Mouse (Mus musculus): Measurements from ENCODE around the gene Tmc7.

Tmc7 gene

DNA sequence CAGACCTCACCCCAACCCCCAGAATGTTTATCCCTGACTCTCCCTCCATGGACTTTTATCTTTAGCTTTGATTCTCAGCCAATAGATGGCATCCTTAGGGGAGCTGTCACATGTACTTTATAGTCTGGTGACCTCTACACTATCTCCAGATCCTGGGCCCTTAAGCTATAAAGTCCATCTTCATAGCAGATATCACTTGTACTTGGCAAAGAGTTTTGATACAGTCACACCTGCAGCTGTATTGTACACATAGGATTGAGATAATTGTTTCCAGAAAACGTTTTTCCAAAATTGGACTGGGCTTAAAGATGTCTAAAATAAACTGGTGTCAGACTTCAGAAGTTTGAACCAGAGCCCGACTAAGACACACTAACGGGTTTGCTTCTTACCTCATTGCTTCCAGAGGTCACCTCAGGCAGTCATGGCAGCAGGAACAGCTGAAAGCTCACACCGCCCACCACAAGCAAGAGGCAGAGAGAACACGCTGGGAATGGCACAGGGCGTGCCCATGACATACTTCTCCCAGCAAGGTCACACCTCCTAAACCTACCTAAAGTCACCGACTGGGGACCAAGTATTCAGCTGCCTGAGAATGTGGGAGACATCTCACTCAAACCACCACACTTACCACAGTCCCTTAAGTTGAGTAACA is 84.6 kb downstream of the Tmc7 start:
- no peak for DNase-seq (ENCODE audit: low read depth)

DNA sequence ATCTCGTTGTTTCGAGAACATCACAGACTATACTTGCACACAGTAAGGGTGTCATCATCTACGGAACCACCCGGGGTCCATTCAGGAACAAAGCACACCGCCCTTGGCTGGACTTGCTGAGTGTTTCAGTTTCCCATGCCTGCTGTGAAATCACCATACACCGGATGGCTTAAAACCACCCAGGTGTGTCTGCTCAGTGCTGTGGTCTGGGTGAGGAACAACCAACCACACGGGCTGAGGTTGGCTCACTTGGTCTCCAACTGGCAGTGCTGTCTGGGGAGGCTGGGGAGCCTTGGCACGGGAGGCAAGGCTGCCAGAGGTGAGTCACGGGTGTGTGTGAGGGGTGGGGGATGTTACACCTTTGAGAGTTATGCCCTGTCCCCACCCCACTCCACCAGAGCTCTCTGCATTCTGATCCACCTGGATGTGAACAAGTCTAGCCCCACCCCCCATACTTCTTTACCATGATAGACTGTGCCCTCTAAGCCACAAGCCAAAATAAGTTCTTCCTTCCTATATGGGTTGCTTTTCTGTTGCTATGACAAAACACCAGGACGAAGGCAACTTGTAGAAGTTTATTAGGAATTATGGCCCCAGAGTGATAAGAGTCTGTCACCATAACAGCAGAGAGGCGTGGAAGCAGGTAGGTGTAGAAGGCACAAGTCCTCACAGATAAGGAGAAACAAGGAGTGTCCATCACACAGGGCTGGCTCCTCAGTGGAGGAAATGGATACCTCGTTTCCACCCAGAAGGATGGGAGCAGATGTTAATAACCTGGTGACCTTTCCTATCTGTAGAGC is 85.4 kb downstream of the Tmc7 start:
- DNase-seq (ENCODE audit: low read depth): no peak

DNA sequence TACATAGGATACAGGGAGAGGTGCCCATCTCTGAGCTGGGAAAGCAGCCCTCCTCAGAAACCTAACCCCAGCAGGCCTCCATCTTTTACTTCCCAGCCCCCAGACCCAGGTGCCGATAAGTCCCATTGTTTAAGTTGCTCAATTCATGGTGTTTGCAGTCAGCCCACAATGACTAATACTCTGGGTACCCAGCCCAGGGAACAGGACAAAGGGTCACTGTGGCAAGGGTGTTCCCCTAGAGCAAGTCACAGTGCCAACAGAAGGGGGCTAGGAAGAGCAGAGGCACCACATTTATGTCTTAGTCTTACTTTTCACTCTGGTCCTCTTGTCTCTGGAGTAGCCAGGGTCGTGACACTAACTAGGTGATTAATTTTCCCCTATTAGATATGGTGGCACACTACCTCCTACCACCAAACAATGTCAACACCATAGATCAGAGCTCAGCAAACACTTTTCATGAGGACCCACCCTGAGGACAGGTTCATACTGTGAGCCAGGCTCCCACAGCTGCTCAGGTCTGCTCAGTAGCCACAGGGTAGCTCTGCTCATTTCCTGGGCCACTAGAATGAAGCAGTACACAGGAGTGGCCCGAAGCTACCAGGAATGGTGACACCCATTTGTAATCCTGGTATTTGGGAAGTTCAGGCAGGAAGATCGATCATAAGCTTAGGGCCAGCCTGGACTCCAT is 89.5 kb downstream of the Tmc7 start:
- no peak for DNase-seq (ENCODE audit: low read depth)

DNA sequence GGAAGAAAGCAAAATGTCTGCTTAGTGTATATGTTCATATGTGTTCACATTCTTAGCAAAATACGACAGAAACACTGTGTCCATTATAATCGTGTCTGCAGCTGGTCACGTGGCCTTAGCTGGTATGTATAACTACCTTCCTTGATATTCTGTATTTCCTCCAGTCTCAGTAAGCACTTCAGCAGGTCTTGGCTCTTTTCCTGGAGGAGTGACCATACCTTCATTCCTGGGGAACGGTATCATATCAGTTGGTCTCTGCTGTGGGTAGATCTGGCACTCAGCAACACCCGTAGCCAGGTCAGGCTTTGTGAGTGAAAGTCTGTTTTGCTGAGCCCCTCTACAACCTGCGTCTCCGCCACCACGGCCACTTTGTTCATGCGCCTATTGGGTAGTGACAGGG is 90.6 kb downstream of the Tmc7 start:
- no peak for DNase-seq (ENCODE audit: low read depth)

DNA sequence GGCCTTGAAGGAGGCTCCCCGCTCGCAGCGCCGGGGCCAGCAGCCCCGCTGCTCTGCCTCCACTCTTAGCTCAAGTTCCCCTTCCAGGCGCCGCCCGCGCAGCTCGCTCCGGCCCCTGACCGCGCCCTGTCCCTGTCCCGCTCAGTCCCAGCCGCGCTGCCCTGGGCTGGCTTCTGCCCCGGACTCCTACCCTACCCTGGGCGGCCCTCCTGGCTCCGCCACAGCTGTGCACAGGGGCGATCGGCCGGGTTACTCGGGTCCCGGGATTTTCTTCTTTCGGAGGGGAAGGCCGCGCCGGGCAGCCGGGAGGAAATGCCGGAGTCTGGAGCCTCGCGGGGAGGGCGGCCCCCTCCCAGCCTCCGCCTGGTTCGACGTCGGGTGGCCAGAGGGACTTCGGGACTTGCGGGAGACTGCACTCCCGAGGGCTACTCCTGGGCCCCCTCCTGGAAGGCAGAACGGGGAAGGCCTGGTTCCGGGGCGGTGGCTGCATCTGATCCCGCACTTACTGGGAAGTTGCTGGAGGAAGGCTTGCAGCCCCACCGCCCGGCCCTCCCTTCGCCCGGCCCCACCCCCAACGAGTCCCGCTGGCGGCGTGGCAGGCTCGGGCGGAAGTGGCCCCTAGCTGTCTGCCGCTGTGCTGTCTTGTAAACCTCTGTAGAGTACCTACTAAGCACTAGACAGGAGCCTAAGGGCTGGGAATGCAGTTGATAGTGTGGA is 92.9 kb downstream of the Tmc7 start, which contains the start of gene Itpripl2:
Gene Itpripl2 (minus strand): TSS at position 545 of the 717 bp plus-strand sequence.
- no peak for DNase-seq (ENCODE audit: low read depth)

DNA sequence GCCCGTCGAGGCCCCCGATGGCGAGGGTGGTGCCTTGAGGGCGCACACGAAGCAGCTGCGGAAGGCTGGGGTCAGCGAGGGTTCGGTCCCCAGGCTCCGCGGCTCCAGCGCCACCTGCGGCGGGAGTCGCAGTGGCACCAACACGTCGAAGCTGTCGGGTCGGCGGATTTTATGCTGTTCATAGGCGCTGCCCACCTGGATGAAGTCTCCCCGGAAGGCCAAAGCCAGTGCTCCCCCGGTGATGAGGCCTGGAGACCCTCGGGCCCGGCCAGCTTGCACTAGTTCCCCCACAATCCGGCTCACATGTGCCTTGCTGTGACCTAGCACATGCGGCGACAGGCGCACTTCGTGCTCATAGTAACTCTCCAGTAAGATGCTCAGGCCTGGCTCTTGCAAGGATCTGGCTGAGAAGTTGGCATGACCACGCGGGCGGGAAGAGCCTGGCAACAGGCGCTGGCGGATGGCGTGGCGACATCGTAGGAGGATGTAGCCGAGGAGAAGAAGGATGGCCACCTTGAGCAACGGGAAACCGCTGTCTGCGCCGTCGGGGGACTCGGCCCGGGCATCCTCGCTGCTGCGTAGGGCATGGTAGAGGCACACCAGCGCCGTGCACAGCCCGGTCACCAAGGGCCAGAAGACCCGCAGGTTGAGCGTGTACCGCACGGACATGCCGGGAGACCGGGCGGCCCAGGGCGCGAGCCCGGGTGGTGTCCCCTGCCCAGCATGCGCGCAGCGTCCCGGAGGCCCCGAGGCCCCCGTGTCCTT is 93.7 kb downstream of the Tmc7 start:
- no peak for DNase-seq (ENCODE audit: low read depth)

DNA sequence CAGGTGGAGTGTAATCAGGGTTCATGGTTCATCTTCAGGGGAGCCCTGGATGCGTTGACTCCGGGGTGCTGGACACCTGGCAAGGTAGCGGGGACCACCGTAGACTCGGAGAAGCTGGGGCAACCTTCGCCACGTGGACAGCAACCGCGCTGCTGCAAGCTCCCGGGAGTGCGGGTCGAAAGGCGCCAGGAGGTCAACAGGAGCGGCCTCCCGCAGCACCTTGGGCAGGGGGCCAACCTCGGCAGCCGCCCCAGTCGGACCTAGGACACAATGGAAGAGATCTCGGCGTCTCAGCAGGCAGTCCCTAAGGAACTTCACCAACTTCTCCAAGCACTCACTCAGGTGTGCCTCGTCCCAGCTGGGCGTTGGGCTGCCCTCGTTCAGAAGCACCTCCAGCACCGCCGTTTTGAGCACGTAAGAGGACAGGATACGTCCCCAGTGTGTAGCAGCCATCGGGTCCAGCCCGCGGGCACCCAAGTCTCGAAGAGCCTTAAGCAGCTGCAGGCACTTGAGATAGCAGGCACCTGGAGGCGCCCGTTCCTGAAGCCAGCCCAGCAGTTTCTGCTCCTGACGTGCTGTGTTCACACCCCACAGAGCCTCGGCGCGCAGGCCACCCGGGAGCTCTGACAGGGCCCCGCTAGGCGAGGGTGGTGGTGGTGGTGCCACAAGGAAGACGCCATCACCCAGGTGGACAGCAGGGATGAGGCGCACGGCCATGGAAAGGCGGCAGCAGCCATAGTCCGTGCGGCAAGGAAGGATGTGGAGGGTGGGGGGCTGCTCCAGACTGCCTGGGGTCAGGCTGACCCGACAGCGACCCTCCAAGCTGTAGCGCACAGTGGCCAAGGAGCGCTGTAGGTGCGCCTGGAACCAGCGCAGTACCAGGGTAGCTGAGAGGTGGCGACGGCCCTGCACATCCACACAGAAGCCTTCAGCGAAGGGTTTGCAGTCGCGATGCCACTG is 94.5 kb downstream of the Tmc7 start:
- DNase-seq (ENCODE audit: low read depth): no peak

DNA sequence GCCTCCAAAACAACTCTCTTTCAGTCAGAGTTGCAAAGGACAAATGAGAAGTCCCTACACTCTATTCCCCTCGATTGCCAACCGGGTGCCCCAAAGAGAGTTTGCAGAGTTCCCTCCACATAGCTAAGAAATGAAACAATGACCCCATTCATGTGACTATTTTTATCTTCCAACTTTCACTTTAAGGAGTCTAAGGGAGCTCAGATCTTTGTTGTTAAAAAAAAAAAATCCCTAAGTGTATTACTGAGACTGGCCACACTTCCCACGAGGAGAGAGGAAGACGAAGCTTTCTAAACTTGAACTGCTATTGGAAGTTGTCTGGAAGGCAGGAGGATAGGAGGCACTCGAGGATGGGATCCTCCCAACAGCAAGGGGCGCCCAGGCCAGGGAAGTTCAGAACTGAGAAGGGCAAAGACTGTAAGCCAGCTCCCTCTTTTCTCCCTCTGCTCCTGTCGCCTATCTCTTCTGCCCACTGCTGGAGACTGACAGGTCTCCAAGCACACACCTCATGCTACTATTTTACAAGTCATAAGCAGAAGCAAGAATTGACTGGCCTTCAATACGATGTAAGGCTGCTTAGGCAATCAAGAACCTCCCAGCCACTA is 96.4 kb downstream of the Tmc7 start:
- DNase-seq (ENCODE audit: low read depth): no peak

DNA sequence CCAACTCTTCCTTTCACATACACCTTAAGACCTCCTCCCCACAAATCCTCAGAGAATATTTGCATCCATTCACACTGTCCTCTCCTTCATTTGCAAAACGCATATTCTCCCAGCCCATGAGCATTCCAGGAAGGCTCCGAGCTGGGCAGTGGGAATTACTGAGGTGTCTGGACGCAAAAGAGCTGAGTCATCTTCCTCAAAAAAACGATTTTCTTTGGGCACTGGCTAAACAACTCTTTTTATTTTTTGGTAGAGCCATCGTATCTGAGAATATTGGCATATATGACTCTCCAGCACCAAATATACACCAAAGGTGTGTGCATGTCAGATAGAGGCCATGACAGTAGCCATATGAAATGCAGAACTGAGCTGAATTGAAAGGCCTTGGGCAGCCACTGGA is 97.6 kb downstream of the Tmc7 start:
- no peak for DNase-seq (ENCODE audit: low read depth)
